Mouse (Mus musculus) small intestine, adult 2 months (tissue): ENCODE data around the gene Ehd1.

Experiments used
- CTCF ChIP-seq: fragments of 200-500 bp; IDR thresholded peaks from 2 replicates; pipeline ENCODE4 v1.5.1; 2012; ENCODE audit warnings: low read depth, mild to moderate bottlenecking, control low read depth, inconsistent platforms, low read length, moderate library complexity, mixed read lengths; ENCODE audit not compliant: insufficient replicate concordance, insufficient read length; ENCODE audit errors: extremely low read depth
- POLR2A ChIP-seq: fragments of 200-500 bp; IDR thresholded peaks from 2 replicates; pipeline ENCODE4 v1.6.1; 2012; ENCODE audit warnings: low read depth, mild to moderate bottlenecking, control low read depth, inconsistent platforms, low read length, moderate library complexity

DNA sequence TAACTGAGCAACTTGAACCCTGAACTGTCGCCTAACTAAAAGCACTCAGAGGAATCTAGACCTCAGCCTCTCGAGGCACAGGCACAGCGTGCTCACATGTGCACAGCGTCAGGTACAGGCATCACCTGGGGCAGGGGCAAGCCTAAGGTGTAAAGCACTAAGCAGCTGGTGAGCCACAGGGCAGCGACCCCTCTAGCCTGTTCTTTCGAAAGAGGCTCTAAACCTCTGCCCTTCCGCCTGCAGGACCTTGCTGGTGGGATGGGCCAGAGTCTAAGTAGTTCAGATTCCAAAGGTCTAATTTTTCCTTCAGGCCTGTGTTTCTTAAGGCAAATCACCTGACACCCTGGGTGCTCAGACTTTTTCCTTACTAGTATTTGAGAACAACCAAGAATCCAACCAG is 4.5 kb upstream of the Ehd1 start:
- TF ChIP-seq CTCF: no peak
- TF ChIP-seq POLR2A: no peak
